Mouse (Mus musculus) kidney, adult 2 months (tissue): ENCODE results near the gene Gsg1l.

Source experiments
- CTCF ChIP-seq: fragments of 200-500 bp; conservative IDR thresholded peaks from 2 replicates; pipeline ENCODE4 v1.5.1; 2011; ENCODE audit warnings: low read depth, mild to moderate bottlenecking, control low read depth, low read length, moderate library complexity, mixed read lengths; ENCODE audit not compliant: insufficient read depth, insufficient read length
- POLR2A ChIP-seq: fragments of 200-500 bp; IDR thresholded peaks from one replicate; pipeline ENCODE4 v1.6.1; 2011; ENCODE audit warnings: low read depth, low read length, control low read depth

- TF ChIP-seq POLR2A (no peak), CTCF (no peak)
Observed at GRCm38 (mm10) chr7:125972174-125972672, 110.0 kb downstream of the Gsg1l start.
